Mouse (Mus musculus): ENCODE data around the gene Scrn2. TPM values are rescaled to one million over a fixed set of nuclear protein-coding genes. Genes with fewer than 3 reads are reported as not detected.

Scrn2 gene
- polyA plus RNA-seq, 1 experiment: 21.1 TPM

GRCm38 (mm10) chr11:96984903-96985302 is 44.8 kb upstream of the Scrn2 start:
- H3K27me3 ChIP-seq (ENCODE audit: control insufficient read depth, insufficient read depth, insufficient read length): no peaks in the 10 kb centered on the region
- H3K4me3 ChIP-seq (ENCODE audit: insufficient read depth, poor library complexity, severe bottlenecking): no peak overlapping the region
- H3ac ChIP-seq (ENCODE audit: control insufficient read depth, insufficient read length, low read depth): no peak overlapping the region
- H3K79me2 ChIP-seq (ENCODE audit: control insufficient read depth, insufficient read depth): no peaks in the 10 kb centered on the region
- TF ChIP-seq MYOG (IDR thresholded peaks at IDR 0.05; ENCODE audit: control insufficient read depth, extremely low read depth, insufficient read length) (no peak), CTCF (IDR thresholded peaks at IDR 0.05; ENCODE audit: control insufficient read depth, insufficient read depth, insufficient read length) (no peak)
- no peaks in the 10 kb centered on the region for H3K79me3 ChIP-seq (ENCODE audit: low read depth)
- H3K36me3 ChIP-seq (ENCODE audit: control insufficient read depth, insufficient read depth): no peaks in the 10 kb centered on the region

GRCm38 (mm10) chr11:96986463-96986862 is 43.3 kb upstream of the Scrn2 start:
- Histone ChIP-seq H3K4me3 (ENCODE audit: insufficient read depth, poor library complexity, severe bottlenecking) (no peak overlapping the region), H3K36me3 (ENCODE audit: control insufficient read depth, insufficient read depth) (no peaks in the 10 kb centered on the region), H3ac (ENCODE audit: control insufficient read depth, insufficient read length, low read depth) (no peak overlapping the region), H3K79me3 (ENCODE audit: low read depth) (no peaks in the 10 kb centered on the region), H3K79me2 (ENCODE audit: control insufficient read depth, insufficient read depth) (no peaks in the 10 kb centered on the region), H3K27me3 (ENCODE audit: control insufficient read depth, insufficient read depth, insufficient read length) (no peaks in the 10 kb centered on the region)
- TF ChIP-seq CTCF (IDR thresholded peaks at IDR 0.05; ENCODE audit: control insufficient read depth, insufficient read depth, insufficient read length): no peak
- no peak for TF ChIP-seq MAX (IDR thresholded peaks at IDR 0.05)
- no peak for TF ChIP-seq CEBPB (IDR thresholded peaks at IDR 0.05; ENCODE audit: low read depth)
- no peak for TF ChIP-seq MYOG (IDR thresholded peaks at IDR 0.05; ENCODE audit: control insufficient read depth, extremely low read depth, insufficient read length)
- TF ChIP-seq USF1 (IDR thresholded peaks at IDR 0.05; ENCODE audit: low read depth): no peak
- no peak for TF ChIP-seq FOSL1 (IDR thresholded peaks at IDR 0.05; ENCODE audit: insufficient read depth, low read length, poor library complexity, severe bottlenecking)
- TF ChIP-seq MYOD1 (IDR thresholded peaks at IDR 0.05; ENCODE audit: control insufficient read depth, insufficient read length, low read depth): no peak

- no peaks in the 10 kb centered on the region for H3K79me3 ChIP-seq (ENCODE audit: low read depth)
- no peaks in the 10 kb centered on the region for H3K36me3 ChIP-seq (ENCODE audit: control insufficient read depth, insufficient read depth)
- H3K4me3 ChIP-seq (ENCODE audit: insufficient read depth, poor library complexity, severe bottlenecking): peak overlapping the region; percentile 12
- TF ChIP-seq USF1 (IDR thresholded peaks at IDR 0.05; ENCODE audit: low read depth): peak; percentile 91
- TF ChIP-seq MYOG (IDR thresholded peaks at IDR 0.05; ENCODE audit: control insufficient read depth, extremely low read depth, insufficient read length): no peak
- no peaks in the 10 kb centered on the region for H3K27me3 ChIP-seq (ENCODE audit: control insufficient read depth, insufficient read depth, insufficient read length)
- H3K79me2 ChIP-seq (ENCODE audit: control insufficient read depth, insufficient read depth): no peaks in the 10 kb centered on the region
- no peak overlapping the region for H3ac ChIP-seq (ENCODE audit: control insufficient read depth, insufficient read length, low read depth)
Observed at GRCm38 (mm10) chr11:96987873-96988655, 41.7 kb upstream of the Scrn2 start.

GRCm38 (mm10) chr11:96991501-96991900 is 38.2 kb upstream of the Scrn2 start:
- TF ChIP-seq CEBPB (IDR thresholded peaks at IDR 0.05; ENCODE audit: low read depth): no peak
- peak; percentile 15 for TF ChIP-seq FOSL1 (IDR thresholded peaks at IDR 0.05; ENCODE audit: insufficient read depth, low read length, poor library complexity, severe bottlenecking)
- H3ac ChIP-seq (ENCODE audit: control insufficient read depth, insufficient read length, low read depth): no peak overlapping the region
- H3K79me2 ChIP-seq (ENCODE audit: control insufficient read depth, insufficient read depth): no peaks in the 10 kb centered on the region
- no peaks in the 10 kb centered on the region for H3K79me3 ChIP-seq (ENCODE audit: low read depth)
- no peak overlapping the region for H3K4me3 ChIP-seq (ENCODE audit: insufficient read depth, poor library complexity, severe bottlenecking)
- no peaks in the 10 kb centered on the region for H3K36me3 ChIP-seq (ENCODE audit: control insufficient read depth, insufficient read depth)
- no peaks in the 10 kb centered on the region for H3K27me3 ChIP-seq (ENCODE audit: control insufficient read depth, insufficient read depth, insufficient read length)

GRCm38 (mm10) chr11:96992722-96993311 is 36.9 kb upstream of the Scrn2 start:
- H3K79me3 ChIP-seq (ENCODE audit: low read depth): no peaks in the 10 kb centered on the region
- H3K27me3 ChIP-seq (ENCODE audit: control insufficient read depth, insufficient read depth, insufficient read length): no peaks in the 10 kb centered on the region
- TF ChIP-seq MYOG (IDR thresholded peaks at IDR 0.05; ENCODE audit: control insufficient read depth, extremely low read depth, insufficient read length) (no peak), MYOD1 (IDR thresholded peaks at IDR 0.05; ENCODE audit: control insufficient read depth, insufficient read length, low read depth) (peak; percentile 55), USF1 (IDR thresholded peaks at IDR 0.05; ENCODE audit: low read depth) (no peak), CTCF (IDR thresholded peaks at IDR 0.05; ENCODE audit: control insufficient read depth, insufficient read depth, insufficient read length) (no peak), MAX (IDR thresholded peaks at IDR 0.05) (peak; percentile 80)
- H3K4me3 ChIP-seq (ENCODE audit: insufficient read depth, poor library complexity, severe bottlenecking): no peak overlapping the region
- H3K79me2 ChIP-seq (ENCODE audit: control insufficient read depth, insufficient read depth): no peaks in the 10 kb centered on the region
- H3K36me3 ChIP-seq (ENCODE audit: control insufficient read depth, insufficient read depth): no peaks in the 10 kb centered on the region
- H3ac ChIP-seq (ENCODE audit: control insufficient read depth, insufficient read length, low read depth): no peak overlapping the region

GRCm38 (mm10) chr11:96995031-96995430 is 34.7 kb upstream of the Scrn2 start:
- no peaks in the 10 kb centered on the region for H3K79me2 ChIP-seq (ENCODE audit: control insufficient read depth, insufficient read depth)
- no peaks in the 10 kb centered on the region for H3K27me3 ChIP-seq (ENCODE audit: control insufficient read depth, insufficient read depth, insufficient read length)
- peak overlapping the region; percentile 7 for H3ac ChIP-seq (ENCODE audit: control insufficient read depth, insufficient read length, low read depth)
- no peak overlapping the region for H3K4me3 ChIP-seq (ENCODE audit: insufficient read depth, poor library complexity, severe bottlenecking)
- H3K36me3 ChIP-seq (ENCODE audit: control insufficient read depth, insufficient read depth): no peaks in the 10 kb centered on the region
- H3K79me3 ChIP-seq (ENCODE audit: low read depth): no peaks in the 10 kb centered on the region
- TF ChIP-seq USF1 (IDR thresholded peaks at IDR 0.05; ENCODE audit: low read depth) (no peak), CTCF (IDR thresholded peaks at IDR 0.05; ENCODE audit: control insufficient read depth, insufficient read depth, insufficient read length) (no peak), FOSL1 (IDR thresholded peaks at IDR 0.05; ENCODE audit: insufficient read depth, low read length, poor library complexity, severe bottlenecking) (no peak), MYOD1 (IDR thresholded peaks at IDR 0.05; ENCODE audit: control insufficient read depth, insufficient read length, low read depth) (no peak), CEBPB (IDR thresholded peaks at IDR 0.05; ENCODE audit: low read depth) (no peak), MYOG (IDR thresholded peaks at IDR 0.05; ENCODE audit: control insufficient read depth, extremely low read depth, insufficient read length) (no peak), MAX (IDR thresholded peaks at IDR 0.05) (no peak)

All from C2C12 (cell line).